Mouse (Mus musculus): ENCODE data around the gene Zfp64.
"Not testable (repeated sequence)": the region's sequence is repeated elsewhere in the genome, so short reads cannot be mapped to it uniquely, and the experiment has no call there.

Zfp64 gene

GRCm38 (mm10) chr2:168894738-168895137, 60.6 kb downstream of the Zfp64 start:
- DNase-seq (ENCODE audit: low spot score), result no peak

- no peak for DNase-seq (ENCODE audit: low spot score)
These were observed 63.3 kb downstream of the Zfp64 start for GRCm38 (mm10) chr2:168892057-168892456.

- no peak for DNase-seq (ENCODE audit: low spot score)
These were observed 70.7 kb downstream of the Zfp64 start for GRCm38 (mm10) chr2:168884641-168885040.

GRCm38 (mm10) chr2:168882997-168883396, 72.4 kb downstream of the Zfp64 start:
- DNase-seq (ENCODE audit: low spot score), result no peak

- no peak for DNase-seq (ENCODE audit: low spot score)
These were observed 73.5 kb downstream of the Zfp64 start for GRCm38 (mm10) chr2:168881927-168882326.

GRCm38 (mm10) chr2:168879573-168879972, 75.8 kb downstream of the Zfp64 start:
- no peak for DNase-seq (ENCODE audit: low spot score)

- DNase-seq (ENCODE audit: low spot score), result no peak
These were observed 76.7 kb downstream of the Zfp64 start for GRCm38 (mm10) chr2:168878708-168879107.

GRCm38 (mm10) chr2:168878158-168878557, 77.2 kb downstream of the Zfp64 start:
- DNase-seq (ENCODE audit: low spot score), result no peak

- DNase-seq (ENCODE audit: low spot score), result no peak
These were observed 78.8 kb downstream of the Zfp64 start for GRCm38 (mm10) chr2:168876631-168877030.

- DNase-seq (ENCODE audit: low spot score), result no peak
These were observed 80.9 kb downstream of the Zfp64 start for GRCm38 (mm10) chr2:168874498-168874897.

GRCm38 (mm10) chr2:168871767-168872511, 83.4 kb downstream of the Zfp64 start:
- DNase-seq (ENCODE audit: low spot score), result no peak

- DNase-seq (ENCODE audit: low spot score), result no peak
These were observed 84.9 kb downstream of the Zfp64 start for GRCm38 (mm10) chr2:168870480-168870879.

GRCm38 (mm10) chr2:168866942-168867341, 88.4 kb downstream of the Zfp64 start:
- DNase-seq (ENCODE audit: low spot score), result no peak

GRCm38 (mm10) chr2:168866436-168866835, 89.0 kb downstream of the Zfp64 start:
- peak; percentile 30 for DNase-seq (ENCODE audit: low spot score)

GRCm38 (mm10) chr2:168864905-168865304, 90.5 kb downstream of the Zfp64 start:
- DNase-seq (ENCODE audit: low spot score), result no peak

- DNase-seq (ENCODE audit: low spot score), result no peak
These were observed 92.7 kb downstream of the Zfp64 start for GRCm38 (mm10) chr2:168862694-168863093.

- DNase-seq (ENCODE audit: low spot score), result no peak
These were observed 94.3 kb downstream of the Zfp64 start for GRCm38 (mm10) chr2:168860922-168861740.

GRCm38 (mm10) chr2:168860032-168860691, 95.2 kb downstream of the Zfp64 start:
- no peak for DNase-seq (ENCODE audit: low spot score)

GRCm38 (mm10) chr2:168856638-168857037, 98.7 kb downstream of the Zfp64 start:
- DNase-seq (ENCODE audit: low spot score), result no peak

- no peak for DNase-seq (ENCODE audit: low spot score)
These were observed 100.6 kb downstream of the Zfp64 start for GRCm38 (mm10) chr2:168854777-168855176.

GRCm38 (mm10) chr2:168853869-168854268, 101.5 kb downstream of the Zfp64 start:
- DNase-seq (ENCODE audit: low spot score), result not testable (repeated sequence)

- no peak for DNase-seq (ENCODE audit: low spot score)
These were observed 103.8 kb downstream of the Zfp64 start for GRCm38 (mm10) chr2:168851545-168851944.

GRCm38 (mm10) chr2:168848553-168848952, 106.8 kb downstream of the Zfp64 start:
- DNase-seq (ENCODE audit: low spot score), result no peak
